Mouse (Mus musculus) right cerebral cortex, postnatal 10 days (tissue): ENCODE data around the gene Anxa11.
"Not testable (repeated sequence)": the region's sequence is repeated elsewhere in the genome, so short reads cannot be mapped to it uniquely, and the experiment has no call there.

Experiments
- DNase-seq, 2 experiments: peaks; one replicate each; pipeline ENCODE4 v3.0.0; 2021; ENCODE audit warnings: low spot score in 2 of 2

Anxa11 gene

GRCm38 (mm10) chr14:25868706-25869105 is 26.8 kb downstream of the Anxa11 start:
- no peak for DNase-seq

DNA sequence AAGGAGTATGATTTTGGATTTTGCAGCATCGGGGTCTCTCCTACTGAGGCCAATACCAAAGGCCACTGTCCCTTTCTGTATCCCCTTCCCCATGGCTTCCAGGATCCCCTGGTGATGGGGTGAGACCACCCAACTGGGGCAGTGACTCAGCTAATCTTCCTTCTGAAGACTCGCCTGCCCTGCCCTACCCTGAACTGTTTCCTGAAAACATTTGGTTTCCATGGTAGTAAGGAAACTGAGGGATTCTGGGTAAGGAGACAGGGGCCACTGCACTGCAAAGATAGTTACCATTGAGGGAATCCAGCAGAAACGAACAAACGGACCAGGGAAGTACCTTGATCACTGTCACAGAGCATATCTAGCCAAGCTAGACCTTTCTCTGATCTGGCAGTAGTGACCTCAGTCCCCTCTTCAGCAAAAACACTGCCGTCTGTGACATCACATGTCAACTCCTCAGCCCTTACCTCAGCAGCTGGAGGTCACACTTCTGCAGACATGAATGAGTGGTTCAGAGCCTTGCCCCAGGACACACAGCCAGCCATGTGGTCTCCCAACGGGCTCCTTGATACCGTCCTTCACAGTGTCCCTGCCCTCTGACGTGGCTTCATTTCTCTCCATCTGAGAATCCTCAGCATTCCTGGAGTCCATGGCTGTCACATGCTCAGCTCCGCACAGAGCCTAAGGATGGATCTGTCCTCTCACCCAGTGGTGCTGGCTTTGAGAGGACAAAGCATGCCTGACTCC is 27.4 kb downstream of the Anxa11 start:
- DNase-seq: no peak

- peak; percentile 52 to 67 for DNase-seq
Measured at GRCm38 (mm10) chr14:25872461-25873415, 30.8 kb downstream of the Anxa11 start.

DNA sequence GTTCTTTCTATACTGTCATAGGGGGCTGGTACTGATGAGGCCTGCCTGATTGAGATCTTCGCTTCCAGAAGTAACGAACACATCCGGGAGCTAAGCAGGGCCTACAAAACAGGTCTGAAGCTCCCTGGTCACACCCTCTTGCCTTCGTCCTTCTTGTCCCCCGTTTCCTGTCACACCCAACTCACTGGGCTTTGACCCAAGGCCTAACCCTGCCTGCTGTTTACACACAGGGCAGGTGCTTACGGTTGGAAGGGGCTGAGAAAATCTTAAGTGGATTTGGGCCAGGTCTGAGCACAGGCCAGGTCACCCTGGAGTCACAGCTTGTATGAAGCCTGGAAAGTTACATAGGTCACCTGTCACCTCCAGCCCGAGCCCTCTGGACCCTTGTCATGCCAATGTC is 34.7 kb downstream of the Anxa11 start:
- DNase-seq: not testable (repeated sequence)

- DNase-seq: not testable (repeated sequence)
Measured at GRCm38 (mm10) chr14:25881769-25882168, 39.8 kb downstream of the Anxa11 start.

GRCm38 (mm10) chr14:25885886-25886285 is 43.9 kb downstream of the Anxa11 start:
- not testable (repeated sequence) for DNase-seq

- not testable (repeated sequence) for DNase-seq
Measured at GRCm38 (mm10) chr14:25894566-25894965, 52.6 kb downstream of the Anxa11 start.

- DNase-seq: not testable (repeated sequence)
Measured at GRCm38 (mm10) chr14:25895686-25896085, 53.7 kb downstream of the Anxa11 start.

GRCm38 (mm10) chr14:25903000-25903399 is 61.0 kb downstream of the Anxa11 start, which contains the start of gene Plac9a:
TSS of gene Plac9a (minus strand) at chr14:25903100.
- DNase-seq: not testable (repeated sequence)

DNA sequence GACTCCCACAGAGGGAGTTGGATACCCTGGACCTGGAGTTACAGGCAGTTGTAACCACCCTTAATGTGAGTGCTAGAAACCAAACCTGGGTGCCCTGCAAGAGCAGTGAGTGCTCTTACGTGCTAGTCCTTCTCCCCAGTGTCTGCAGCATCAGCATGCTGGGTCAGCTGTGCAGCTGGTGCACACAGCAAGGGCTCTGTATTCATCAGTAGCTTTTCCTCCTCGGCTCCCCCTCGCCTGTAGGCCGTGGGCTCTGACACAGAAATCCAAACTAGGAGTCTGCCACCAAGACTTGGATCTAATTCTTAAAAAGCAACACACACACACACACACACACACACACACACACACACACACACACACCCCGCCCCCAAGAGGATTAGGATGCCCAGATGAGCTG is 63.3 kb downstream of the Anxa11 start:
- peak; percentile 18 to 26 for DNase-seq

DNA sequence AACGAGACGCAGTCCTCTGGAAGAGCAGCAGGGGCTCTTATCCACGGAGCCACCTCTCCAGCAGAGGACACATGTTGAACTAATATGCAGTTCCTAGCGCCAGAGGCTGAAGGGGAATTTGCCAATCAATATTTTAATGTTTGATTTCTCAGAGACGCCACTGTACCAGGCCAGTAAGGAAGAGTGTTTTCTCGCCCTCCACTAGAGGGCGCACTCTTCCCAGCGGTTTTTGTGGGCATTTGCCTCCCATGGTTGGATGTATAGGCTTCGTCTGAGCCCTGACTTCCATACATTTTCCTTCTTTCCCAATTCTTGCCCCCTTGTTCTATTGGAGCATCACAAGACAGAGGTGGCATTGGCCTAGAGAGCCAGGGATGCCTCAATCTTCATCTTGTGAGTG is 65.3 kb downstream of the Anxa11 start:
- not testable (repeated sequence) for DNase-seq

DNA sequence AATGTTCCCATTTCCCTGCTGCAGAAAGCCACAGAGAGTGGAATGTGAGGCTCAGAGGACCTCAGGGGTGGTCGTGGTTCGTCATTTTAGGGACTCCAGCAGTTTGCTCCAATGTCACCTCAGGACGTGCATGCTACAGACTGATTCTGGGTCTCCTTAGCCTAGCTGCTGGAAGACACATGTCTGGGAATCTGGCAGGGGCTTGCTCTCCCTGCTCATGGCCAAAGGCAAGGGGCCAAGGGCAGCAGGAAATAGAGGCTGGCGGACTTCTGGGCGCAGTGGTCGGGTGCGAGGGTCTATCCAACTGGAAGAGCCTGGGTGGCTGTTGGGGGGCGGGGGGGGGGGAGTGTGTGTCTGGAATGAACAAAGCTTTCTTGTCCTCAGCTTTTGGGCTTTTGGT is 67.0 kb downstream of the Anxa11 start:
- not testable (repeated sequence) for DNase-seq

DNA sequence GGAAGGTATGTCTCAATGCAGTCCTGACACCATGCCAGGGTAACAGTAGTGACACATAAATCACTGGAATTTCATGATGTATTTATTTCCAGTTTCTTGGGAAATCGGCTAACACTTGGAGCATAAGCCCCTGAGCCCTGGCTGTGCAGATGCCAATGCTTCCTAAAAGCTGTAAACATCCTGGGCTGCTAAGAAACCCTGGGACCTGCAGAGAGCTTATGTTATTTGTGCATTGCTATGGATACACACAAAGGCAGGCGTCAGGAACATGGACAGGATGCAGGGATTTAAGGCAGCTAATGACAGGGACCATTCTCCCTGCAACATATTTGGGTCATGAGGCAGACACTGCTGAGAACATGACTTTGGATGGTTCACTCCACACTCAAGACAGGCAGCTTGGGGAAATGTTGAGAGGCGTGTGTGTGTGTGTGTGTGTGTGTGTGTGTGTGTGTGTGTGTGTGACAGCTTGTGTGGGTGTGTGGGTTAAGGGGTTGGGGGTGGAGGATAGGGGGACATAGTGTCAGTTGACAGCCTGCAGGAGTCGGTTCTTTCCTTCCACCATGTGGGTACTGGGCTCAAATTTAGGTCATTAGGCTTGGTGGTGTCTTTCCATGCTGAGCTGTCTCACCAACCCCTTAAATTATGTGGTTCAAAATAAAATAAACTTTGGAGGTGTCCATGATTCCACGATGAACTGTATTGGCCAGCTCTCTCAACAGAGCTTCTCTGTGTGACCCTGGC is 76.6 kb downstream of the Anxa11 start:
- not testable (repeated sequence) for DNase-seq

GRCm38 (mm10) chr14:25926814-25927561 is 85.0 kb downstream of the Anxa11 start:
- DNase-seq: not testable (repeated sequence)

- DNase-seq: not testable (repeated sequence)
Measured at GRCm38 (mm10) chr14:25927562-25927881, 85.6 kb downstream of the Anxa11 start, which contains the start of gene Tmem254a. TSS of gene Tmem254a (minus strand) at chr14:25927672.
